In the genomic region with DNA sequence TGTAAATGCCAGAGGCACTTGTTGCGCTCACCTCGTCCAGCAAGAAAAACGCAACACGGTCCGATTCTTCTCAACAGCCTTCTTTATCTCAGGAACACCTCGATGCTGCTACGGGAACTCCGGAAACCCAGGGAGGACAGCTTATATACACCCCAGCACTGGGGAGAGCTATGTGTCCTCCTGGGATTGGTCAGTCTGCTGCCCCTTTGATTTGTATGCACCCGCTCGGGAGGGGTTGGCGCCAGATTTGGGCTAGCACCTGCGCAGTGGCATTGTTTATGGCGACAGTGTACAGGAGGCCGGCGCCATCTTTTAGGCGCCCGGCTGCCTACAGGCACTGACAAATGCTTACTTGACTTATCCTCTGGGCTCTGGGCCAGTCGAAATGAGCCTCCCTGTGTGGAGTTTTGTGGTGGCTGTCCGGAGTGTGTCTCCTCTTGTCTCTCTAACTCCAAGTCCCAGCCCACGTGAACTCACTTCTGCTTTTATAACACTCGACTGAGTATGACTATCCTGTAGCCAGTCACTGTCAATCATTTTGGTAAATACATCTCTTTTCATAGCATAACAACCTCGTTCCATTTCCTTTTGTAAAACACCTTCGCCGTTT, we compare ENCODE assay signal across 8 mouse cellular contexts. TPM values are rescaled to one million over a fixed set of nuclear protein-coding genes. Genes with fewer than 3 reads are reported as not detected.
A peak's percentile ranks its signal among the peaks of the same experiment; 100 is the strongest.
DNase-seq lines count a peak whose midpoint lies in the region; ATAC-seq and TF ChIP-seq lines count a peak whose summit lies in the region.
"Not testable (repeated sequence)": the region's sequence is repeated elsewhere in the genome, so short reads cannot be mapped to it uniquely, and the experiment has no call there.

No protein-coding gene starts in this region.

- 0 out of 2 replicates have a peak, but pooled peaks have one; percentile 40 for TF ChIP-seq POLR2A in bone marrow macrophage, adult 2 months (IDR thresholded peaks at IDR 0.05; ENCODE audit: borderline replicate concordance, low read depth, low read length)

- peak; percentile 71 for DNase-seq in gastrocnemius, adult 2 months
- peak; percentile 18 for DNase-seq in hindbrain, postnatal 0 days (ENCODE audit: low spot score)
- DNase-seq in layer of hippocampus, postnatal 25 days (ENCODE audit: extremely low spot score in 1 of 2, low spot score in 1 of 2), result peak; percentile 40 to 42
- DNase-seq in lung, postnatal 25 days (ENCODE audit: low spot score), result peak; percentile 93
- DNase-seq in right cerebral cortex, postnatal 4 days, result peak; percentile 33
- peak; percentile 90 for DNase-seq in thymus, postnatal 4 days

- not testable (repeated sequence) for H3K27me3 ChIP-seq in E14TG2a.4 (ENCODE audit: insufficient read depth, low read length); hindbrain, postnatal 0 days (ENCODE audit: insufficient read depth, low read length)

- not testable (repeated sequence) for H3K36me3 ChIP-seq in E14TG2a.4 (ENCODE audit: insufficient read depth, low read length); hindbrain, postnatal 0 days (ENCODE audit: insufficient read depth, low read length)

- TF ChIP-seq CTCF in E14TG2a.4 (conservative IDR thresholded peaks at IDR 0.05; ENCODE audit: low read length); bone marrow macrophage, adult 2 months (IDR thresholded peaks at IDR 0.05; ENCODE audit: low read depth, low read length); gastrocnemius, adult 2 months (IDR thresholded peaks at IDR 0.05); hindbrain, postnatal 0 days (IDR thresholded peaks at IDR 0.05; ENCODE audit: low read depth): not testable (repeated sequence)

- WGBS in hindbrain, postnatal 0 days, result 80% methylated on average over 24 of the region's 24 CpGs

- H3K4me1 ChIP-seq in E14TG2a.4 (replicated peaks; ENCODE audit: low read depth, low read length), result peaks cover 14% of the 10 kb centered on the region
- H3K4me1 ChIP-seq in bone marrow macrophage, adult 2 months (ENCODE audit: control insufficient read depth, insufficient read depth, low read length), result peaks cover 19% of the 10 kb centered on the region
- not testable (repeated sequence) for H3K4me1 ChIP-seq in hindbrain, postnatal 0 days (ENCODE audit: insufficient read depth, low read length)

- H3K27ac ChIP-seq in bone marrow macrophage, adult 2 months (ENCODE audit: insufficient read depth, low read depth, low read length), result peak overlapping the region; percentile 99
- peak overlapping the region; percentile 48 for H3K27ac ChIP-seq in gastrocnemius, adult 2 months
- not testable (repeated sequence) for H3K27ac ChIP-seq in hindbrain, postnatal 0 days

- H3K4me2 ChIP-seq in hindbrain, postnatal 0 days (ENCODE audit: low read depth, low read length), result not testable (repeated sequence)

- not testable (repeated sequence) for ATAC-seq in hindbrain, postnatal 0 days

- intact Hi-C loops in gastrocnemius, adult 2 months (cut with DNase I), result not testable (repeated sequence)

- H3K4me3 ChIP-seq in E14TG2a.4 (replicated peaks; ENCODE audit: low read length), result peak overlapping the region; percentile 58
- peak overlapping the region; percentile 64 for H3K4me3 ChIP-seq in bone marrow macrophage, adult 2 months (ENCODE audit: insufficient read depth, low read length)
- peak overlapping the region; percentile 40 for H3K4me3 ChIP-seq in gastrocnemius, adult 2 months
- not testable (repeated sequence) for H3K4me3 ChIP-seq in hindbrain, postnatal 0 days (ENCODE audit: low read length)

- not testable (repeated sequence) for H3K9me3 ChIP-seq in E14TG2a.4 (ENCODE audit: low read length); hindbrain, postnatal 0 days (ENCODE audit: low read length)

- not testable (repeated sequence) for H3K9ac ChIP-seq in hindbrain, postnatal 0 days (replicated peaks; ENCODE audit: low read length)

RNA-seq across cellular contexts. Expression of a gene that starts 10.7 kb away (rescaled TPM):
- polyA plus RNA-seq in bone marrow macrophage, adult 2 months (2012; ENCODE audit: insufficient read depth, insufficient read length, missing spikeins), result 0.84 and 2.0 TPM in 2 replicates
- not detected for total RNA-seq in gastrocnemius, adult 2 months (2021)
- 0.50 and 2.2 TPM in 2 replicates for total RNA-seq in hindbrain, postnatal 0 days (2014; rRNA removed)
- polyA plus RNA-seq in hindbrain, postnatal 0 days (2015; fragmentation: Nextera tagmentation; extraction: Ambion mirVana), result 1.3 and 1.9 TPM in 2 replicates
- total RNA-seq in layer of hippocampus, postnatal 25 days (2021), result 1 to 10 TPM; 2.8 to 5.3 TPM

Comparison
In these comparisons a context has a peak if more than half of its experiments do, and no peak if none do; other contexts are left out.
1. DNase-seq: peak in every context shown above with its lines; median percentile 93 in lung, postnatal 25 days; 90 in thymus, postnatal 4 days; 71 in gastrocnemius, adult 2 months; 41 in layer of hippocampus, postnatal 25 days; 33 in right cerebral cortex, postnatal 4 days; 18 in hindbrain, postnatal 0 days.